Mouse (Mus musculus) ovary, adult 2 months (tissue): ENCODE measurements around the gene Fgfr1op2. TPM values are rescaled to one million over a fixed set of nuclear protein-coding genes. Genes with fewer than 3 reads are reported as not detected.

Experiments
- polyA plus RNA-seq: library from polyadenylated mRNA; depleted of rRNA; stranded (reverse); fragments of >200 nt; gene quantifications from 2 replicates; pipeline ENCODE4 v1.2.3, GENCODE M21; 2012; rRNA removed

Fgfr1op2 gene
- polyA plus RNA-seq: 83.7 and 114 TPM in 2 replicates

DNA sequence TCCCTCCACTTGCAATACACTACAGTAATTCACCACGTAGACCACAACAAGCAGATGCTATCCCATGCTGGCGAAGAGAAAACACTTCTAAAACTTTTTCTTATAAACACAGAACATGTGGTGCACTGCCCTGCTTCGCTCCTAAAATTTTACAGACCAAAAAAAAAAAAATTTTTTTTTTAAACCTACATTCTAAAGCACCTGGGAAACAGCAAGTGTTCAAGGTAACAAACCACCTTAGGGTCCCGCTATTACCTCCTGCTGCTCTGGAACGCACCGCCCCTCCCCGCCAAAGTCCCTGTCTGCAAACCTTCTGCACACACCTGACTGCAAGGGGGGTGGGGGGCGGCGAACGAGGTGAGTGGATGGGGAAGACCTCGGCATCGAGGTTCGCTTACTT is at the start of gene Fgfr1op2:
Fgfr1op2 (plus strand) TSS at position 301 of the 400 bp plus-strand sequence.

DNA sequence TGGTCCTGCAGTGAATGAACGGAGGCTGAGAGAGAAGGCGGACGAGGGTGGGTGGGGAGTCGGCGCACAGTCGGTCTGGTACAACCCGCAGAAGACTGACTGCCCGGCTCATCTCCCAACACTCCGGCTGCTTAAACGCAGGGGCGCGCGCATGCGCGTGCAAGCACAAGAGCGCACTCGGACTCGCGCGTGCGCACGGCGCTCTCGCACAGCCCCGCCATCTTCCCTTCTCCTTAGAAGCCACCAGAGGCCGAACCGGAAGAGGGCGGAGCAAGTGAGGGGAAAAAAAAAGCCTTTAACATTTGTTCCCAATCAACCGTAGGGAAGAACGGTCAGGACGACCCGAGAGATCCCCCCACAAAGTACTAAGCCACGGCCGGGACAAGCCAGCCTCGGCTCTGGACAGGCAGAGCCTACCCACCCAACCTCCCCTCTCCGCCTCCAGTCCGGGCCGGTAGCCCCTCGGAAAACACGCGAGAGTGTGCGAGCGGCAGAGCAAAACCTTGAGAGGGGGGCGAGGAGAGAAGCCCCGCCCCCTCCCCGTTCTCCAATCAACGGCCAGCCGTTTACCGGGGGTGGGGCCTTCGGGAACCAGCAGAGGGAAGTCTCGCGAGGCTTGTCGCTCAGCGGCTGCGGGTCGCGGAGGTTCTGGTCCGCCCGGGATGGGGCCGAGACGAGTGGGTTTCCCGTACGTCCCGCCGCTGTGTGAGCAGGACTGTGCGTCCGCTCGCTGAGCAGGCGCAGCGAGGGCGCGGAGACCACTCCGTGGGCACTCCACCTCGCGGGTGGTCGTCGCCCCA is 507 bp downstream of the Fgfr1op2 start, which contains the start of gene Ints13:
Ints13 (minus strand) TSS at position 526 of the 800 bp plus-strand sequence.

DNA sequence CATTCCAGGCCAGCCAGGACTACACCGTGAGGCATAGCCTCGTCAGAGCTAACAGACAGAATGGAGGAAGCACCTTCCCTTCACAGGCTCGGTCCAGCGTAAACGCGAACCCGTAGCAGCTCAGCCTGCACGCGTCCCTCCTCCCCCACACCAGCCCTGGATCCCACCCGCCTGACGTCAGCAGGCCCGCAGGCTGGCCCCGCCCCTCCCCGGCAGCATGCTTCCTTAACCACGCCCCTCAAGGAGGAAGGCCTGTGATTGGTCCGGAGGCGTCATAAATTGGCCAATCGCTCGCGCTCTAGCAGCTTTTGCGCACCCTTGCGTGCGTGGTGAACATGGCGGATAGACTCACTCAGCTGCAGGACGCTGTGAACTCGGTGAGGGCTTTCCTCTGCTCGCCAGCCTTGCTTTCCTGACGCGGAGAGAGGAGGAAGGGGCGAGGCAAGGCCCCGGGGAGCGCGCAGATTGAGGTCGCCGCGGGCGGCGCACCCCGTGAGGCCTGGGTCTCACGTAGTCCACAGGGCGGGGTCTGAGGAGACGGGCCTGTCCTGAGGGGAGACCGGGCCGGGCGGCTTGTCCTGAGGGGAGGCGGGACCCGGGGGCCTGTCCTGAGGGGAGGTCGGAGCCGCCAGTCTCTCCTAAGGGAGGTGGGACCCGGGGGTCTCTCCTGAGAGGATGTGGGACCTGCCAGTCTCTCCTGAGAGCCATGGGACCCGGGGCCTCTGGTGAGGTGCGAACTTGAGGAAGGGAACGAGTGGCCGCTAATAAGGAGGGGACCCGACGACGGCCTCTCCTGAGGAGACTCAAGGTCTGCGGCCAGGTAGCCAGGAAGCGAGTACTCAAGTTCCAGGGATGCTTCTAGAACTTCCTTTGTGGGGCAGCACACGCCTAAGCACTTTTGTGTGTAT is 65.5 kb downstream of the Fgfr1op2 start, which contains the start of the genes Med21 and Tm7sf3:
Med21 (plus strand) TSS at position 272 of the 908 bp plus-strand sequence.
Tm7sf3 (minus strand) TSS at position 549 of the 908 bp plus-strand sequence.

Other genes with a start within 250 kb of the Fgfr1op2 start
- gene Itpr2, start 75.0 kb upstream of the Fgfr1op2 start, polyA plus RNA-seq: 15.8 TPM in 2 replicates
- 13.7 and 14.3 TPM in 2 replicates for gene Ints13, start 632 bp downstream of the Fgfr1op2 start, polyA plus RNA-seq
- gene Med21, start 65.3 kb downstream of the Fgfr1op2 start, polyA plus RNA-seq: 17.0 and 17.3 TPM in 2 replicates
- 14.9 and 16.8 TPM in 2 replicates for gene Tm7sf3, start 65.6 kb downstream of the Fgfr1op2 start, polyA plus RNA-seq
- 2.6 and 4.1 TPM in 2 replicates for gene Stk38l, start 147.8 kb downstream of the Fgfr1op2 start, polyA plus RNA-seq
- 4.1 and 13.3 TPM in 2 replicates for gene Arntl2, start 218.9 kb downstream of the Fgfr1op2 start, polyA plus RNA-seq